Mouse (Mus musculus): ENCODE data around the gene Lce1h.

The Lce1h gene

DNA sequence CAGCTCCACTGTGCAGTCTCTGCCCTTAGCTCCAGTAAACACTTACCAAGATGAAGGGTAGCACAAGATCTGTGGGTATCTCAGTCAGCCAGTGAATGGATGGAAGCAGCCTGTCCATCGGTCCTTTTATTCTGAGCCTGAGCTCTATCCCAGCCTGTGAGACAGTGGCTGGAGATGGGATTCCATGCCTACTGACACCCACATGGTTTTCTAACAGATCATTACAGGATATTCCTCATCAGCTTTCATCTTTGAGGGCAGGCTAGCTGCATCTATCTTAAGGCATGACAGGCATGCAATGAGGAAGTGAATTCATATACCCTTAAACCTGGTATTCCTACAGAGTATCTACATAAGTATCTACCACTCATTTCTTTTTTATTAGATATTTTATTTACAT is at the start of gene Lce1h:
Gene Lce1h, minus strand, starts transcription at position 101 of the 400 bp plus-strand sequence.
- no peak for DNase-seq (ENCODE audit: low spot score)

DNA sequence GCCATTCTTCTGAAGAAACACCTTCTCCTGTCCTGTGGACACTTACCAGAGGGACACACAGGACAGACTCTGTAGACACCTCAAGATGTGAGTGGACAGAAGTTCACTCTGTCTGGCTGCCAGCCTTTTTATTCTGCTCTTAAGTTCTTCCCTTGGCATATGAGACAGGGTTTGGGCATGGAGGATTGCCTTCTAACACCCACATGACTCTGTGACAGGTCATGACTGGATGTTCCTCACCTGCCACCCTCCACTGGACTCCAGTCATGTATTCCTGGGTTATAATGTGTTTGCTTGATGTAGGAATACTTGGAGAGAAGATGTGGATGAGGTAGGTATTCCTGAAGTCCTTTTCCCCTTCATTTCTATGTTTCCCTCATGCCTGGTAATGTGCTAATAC is 42.9 kb upstream of the Lce1h start, which contains the start of gene Lce1k:
Gene Lce1k, minus strand, starts transcription at position 101 of the 400 bp plus-strand sequence.
- DNase-seq (ENCODE audit: low spot score), result no peak

- no peak for DNase-seq (ENCODE audit: low spot score)
Measured at GRCm38 (mm10) chr3:92790414-92790813, 25.5 kb upstream of the Lce1h start, which contains the start of gene Lce1j. TSS of gene Lce1j (minus strand) at chr3:92790514.

GRCm38 (mm10) chr3:92778799-92779198 is 13.9 kb upstream of the Lce1h start, which contains the start of gene Lce1i:
TSS of gene Lce1i (minus strand) at chr3:92778899.
- DNase-seq (ENCODE audit: low spot score), result no peak

- no peak for DNase-seq (ENCODE audit: low spot score)
Measured at GRCm38 (mm10) chr3:92771573-92771972, 6.7 kb upstream of the Lce1h start.

- no peak for DNase-seq (ENCODE audit: low spot score)
Measured at GRCm38 (mm10) chr3:92753197-92753596, 11.7 kb downstream of the Lce1h start.

DNA sequence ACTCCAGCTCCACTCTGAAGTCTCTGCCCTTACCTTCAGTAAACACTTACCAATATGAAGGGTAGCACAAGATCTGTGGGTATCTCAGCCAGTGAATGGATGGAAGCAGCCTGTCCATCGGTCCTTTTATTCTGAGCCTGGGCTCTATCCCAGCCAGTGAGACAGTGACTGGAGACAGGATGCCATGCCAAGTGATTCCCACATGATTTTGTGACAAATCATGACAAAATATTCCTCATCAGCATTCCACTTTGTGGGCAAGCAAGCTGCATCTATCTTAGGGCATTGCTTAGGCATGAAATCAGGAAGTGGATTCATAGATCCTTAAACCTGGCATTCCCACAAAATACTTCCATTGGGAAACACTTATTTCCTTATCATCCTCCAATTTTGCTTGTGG is 12.6 kb downstream of the Lce1h start, which contains the start of gene Lce1g:
Gene Lce1g, minus strand, starts transcription at position 101 of the 400 bp plus-strand sequence.
- no peak for DNase-seq (ENCODE audit: low spot score)

GRCm38 (mm10) chr3:92738996-92739395 is 25.9 kb downstream of the Lce1h start, which contains the start of gene Gm38119:
TSS of gene Gm38119 (minus strand) at chr3:92739096.
- no peak for DNase-seq (ENCODE audit: low spot score)

DNA sequence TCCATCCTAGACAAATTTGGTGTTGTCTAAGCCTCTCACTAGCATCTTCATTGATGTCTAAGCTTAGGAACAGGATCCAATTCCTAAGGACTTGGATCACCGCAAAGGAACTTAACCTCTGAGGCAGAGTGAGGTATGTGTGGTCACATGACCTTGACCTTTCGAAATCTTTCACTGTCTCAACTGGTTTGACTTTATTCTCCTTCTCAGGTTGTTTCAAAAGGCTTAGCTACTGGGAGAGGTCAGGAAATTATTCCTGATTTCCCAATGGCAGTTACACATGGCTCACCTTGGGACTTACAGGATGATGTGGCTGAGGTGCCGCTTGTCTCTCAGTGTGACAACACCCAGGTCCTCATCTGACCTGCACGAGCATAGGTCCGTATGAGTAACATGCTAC is 42.2 kb downstream of the Lce1h start:
- no peak for DNase-seq (ENCODE audit: low spot score)

DNA sequence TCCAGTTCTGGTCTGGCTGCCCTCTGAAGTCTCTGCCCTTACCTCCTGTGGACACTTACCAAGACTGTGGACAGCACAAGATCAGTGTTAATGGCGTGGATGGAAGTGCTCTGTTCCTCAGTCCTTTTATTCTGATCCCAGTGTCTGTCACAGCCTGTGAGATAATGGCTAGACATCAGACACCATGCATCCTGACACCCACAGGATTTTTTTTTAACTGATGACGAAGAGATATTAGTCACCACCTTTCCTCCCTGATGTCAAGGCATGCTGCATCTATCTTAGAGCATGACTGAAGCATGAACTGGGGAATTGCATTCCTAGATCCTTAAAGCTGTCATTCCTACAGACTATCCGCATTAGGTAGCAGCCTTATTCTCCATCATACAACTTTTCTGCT is 44.6 kb downstream of the Lce1h start, which contains the start of gene Lce1f:
Gene Lce1f, minus strand, starts transcription at position 101 of the 400 bp plus-strand sequence.
- no peak for DNase-seq (ENCODE audit: low spot score)

DNA sequence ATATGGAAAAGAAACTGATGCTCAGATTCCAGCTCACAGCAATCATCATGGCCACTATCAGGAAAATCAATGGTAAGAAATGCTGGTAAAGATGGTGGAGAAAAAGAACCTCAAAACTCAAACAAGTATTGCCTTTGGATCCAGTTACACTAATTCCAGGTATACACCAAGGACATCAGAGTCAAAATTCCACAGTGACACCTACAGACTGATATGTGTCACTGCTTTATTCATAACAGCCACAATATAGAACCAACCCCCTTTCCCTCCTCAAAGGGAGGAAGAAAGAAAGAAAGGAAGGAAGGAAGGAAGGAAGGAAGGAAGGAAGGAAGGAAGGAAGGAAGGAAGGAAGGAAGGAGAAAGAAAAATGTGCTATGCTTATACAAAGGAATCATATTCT is 49.7 kb downstream of the Lce1h start:
- DNase-seq (ENCODE audit: low spot score), result no peak
